Mouse (Mus musculus) heart, embryonic 16.5 days (tissue): ENCODE measurements around the gene Cyp2b10. TPM values are rescaled to one million over a fixed set of nuclear protein-coding genes. Genes with fewer than 3 reads are reported as not detected.

Experiments
- polyA plus RNA-seq: library from polyadenylated mRNA; unstranded; fragments of >200 nt; fragmentation: Nextera tagmentation; extraction: Ambion mirVana; gene quantifications from 2 replicates; pipeline ENCODE4 v1.2.1, GENCODE M21; 2015

The Cyp2b10 gene
- polyA plus RNA-seq, 1 experiment from 2014 or later, result not detected

Other genes with a start within 250 kb of the Cyp2b10 start
- 72.1 and 74.4 TPM in 2 replicates for gene Bckdha, start 238.6 kb upstream of the Cyp2b10 start, polyA plus RNA-seq
- gene Exosc5, start 238.5 kb upstream of the Cyp2b10 start, polyA plus RNA-seq, result 42.5 and 44.6 TPM in 2 replicates
- 2.1 and 2.2 TPM in 2 replicates for gene Tmem91, start 222.5 kb upstream of the Cyp2b10 start, polyA plus RNA-seq
- 30.3 and 32.0 TPM in 2 replicates for gene B9d2, start 216.8 kb upstream of the Cyp2b10 start, polyA plus RNA-seq
- 3.6 and 3.8 TPM in 2 replicates for gene Tgfb1, start 210.6 kb upstream of the Cyp2b10 start, polyA plus RNA-seq
- gene Ccdc97, start 178.5 kb upstream of the Cyp2b10 start, polyA plus RNA-seq, result 19.9 and 23.0 TPM in 2 replicates
- gene Hnrnpul1, start 142.9 kb upstream of the Cyp2b10 start, polyA plus RNA-seq, result 32.3 and 34.4 TPM in 2 replicates
- gene Axl, start 108.9 kb upstream of the Cyp2b10 start, polyA plus RNA-seq, result 44.5 and 45.1 TPM in 2 replicates
- 5.4 and 5.8 TPM in 2 replicates for gene Cyp2s1, start 80.7 kb upstream of the Cyp2b10 start, polyA plus RNA-seq
- not detected in 2 replicates for gene Cyp2b13, start 163.9 kb downstream of the Cyp2b10 start, polyA plus RNA-seq